Mouse (Mus musculus) splenic B cell, adult 2 months (primary cell): ENCODE results near the gene Gm8334.
"Not testable (repeated sequence)": the region's sequence is repeated elsewhere in the genome, so short reads cannot be mapped to it uniquely, and the experiment has no call there.

ENCODE experiments used
- DNase-seq: peaks from one replicate; pipeline ENCODE4 v3.0.0-alpha.2; 2011; ENCODE audit warnings: low read depth, low spot score
- H3K27me3 ChIP-seq: 2 replicates; pipeline ENCODE4 v1.6.1; 2012; ENCODE audit warnings: mild to moderate bottlenecking, low read length, moderate library complexity, mixed read lengths; ENCODE audit not compliant: control insufficient read depth, poor library complexity, insufficient read depth, severe bottlenecking
- H3K36me3 ChIP-seq: 2 replicates; pipeline ENCODE4 v1.6.1; 2012; ENCODE audit warnings: mild to moderate bottlenecking, low read length, moderate library complexity, mixed read lengths; ENCODE audit not compliant: control insufficient read depth, poor library complexity, insufficient read depth, severe bottlenecking

Gm8334 gene

DNA sequence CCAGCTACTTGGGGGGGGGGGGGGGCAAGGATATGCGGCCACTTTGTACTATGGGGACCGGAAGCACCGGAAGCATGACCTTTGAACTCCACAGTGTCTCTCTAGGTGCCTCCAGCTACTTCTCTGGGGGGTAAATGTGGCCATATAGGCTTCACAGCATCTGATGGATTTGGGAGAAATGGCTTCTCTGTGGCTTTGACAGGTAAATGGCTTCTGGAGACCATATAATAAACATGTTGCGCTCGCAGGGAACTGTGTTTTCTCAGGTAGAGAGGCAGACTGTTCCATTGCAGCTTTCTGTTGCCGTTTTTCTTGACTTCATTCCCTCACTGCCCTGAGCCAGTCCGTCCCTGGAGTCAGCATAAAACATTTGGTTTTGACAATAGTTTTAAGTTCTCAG lies at the start of gene Gm8334:
Gene Gm8334, minus strand, starts transcription at position 101 of the 400 bp plus-strand sequence.
- not testable (repeated sequence) for H3K27me3 ChIP-seq, DNase-seq, H3K36me3 ChIP-seq

DNA sequence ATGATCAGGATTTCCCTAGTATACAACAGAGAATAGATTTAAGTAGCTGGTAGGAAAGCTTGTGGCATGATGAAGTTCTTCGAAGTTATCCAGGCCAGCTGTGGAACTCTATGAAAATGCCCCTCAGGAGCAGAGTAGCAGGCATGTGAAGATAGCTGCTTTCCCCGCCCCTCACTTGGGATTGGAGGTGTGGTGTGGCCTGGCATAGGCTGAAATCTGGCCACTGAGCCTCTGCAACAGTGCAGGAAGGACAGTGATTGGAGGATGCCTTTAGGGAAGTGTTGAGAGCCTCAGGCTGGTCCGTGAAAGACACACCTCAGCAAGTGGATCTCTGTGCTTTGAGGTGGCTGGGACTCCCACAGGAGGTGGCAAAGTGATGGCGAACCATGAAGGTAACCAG lies 48.3 kb upstream of the Gm8334 start, which contains the start of gene Gm15127:
Gene Gm15127, plus strand, starts transcription at position 301 of the 400 bp plus-strand sequence.
- not testable (repeated sequence) for H3K36me3 ChIP-seq, DNase-seq, H3K27me3 ChIP-seq
